Mouse (Mus musculus): ENCODE data around the gene Fchsd2. TPM values are rescaled to one million over a fixed set of nuclear protein-coding genes. Genes with fewer than 3 reads are reported as not detected.

Fchsd2 gene
- total RNA-seq (2021) = 100 to 1,000 TPM; 107 to 122 TPM

- intact Hi-C loops (cut with DNase I) = no loop called here
- DNase-seq = peak; percentile 29
These were observed at the start of gene Fchsd2 for GRCm38 (mm10) chr7:101092618-101093017. Fchsd2 (plus strand) TSS chr7:101092863.

GRCm38 (mm10) chr7:101043846-101044541 lies 48.7 kb upstream of the Fchsd2 start:
- no peak for DNase-seq
- intact Hi-C loops (cut with DNase I) = no loop called here

- intact Hi-C loops (cut with DNase I) = no loop called here
- DNase-seq = no peak
These were observed 44.4 kb upstream of the Fchsd2 start for GRCm38 (mm10) chr7:101048247-101048646.

- intact Hi-C loops (cut with DNase I) = loop anchor here (5.0 kb wide), 2 partner anchors 57 to 142 kb away; no protein-coding TSS in a partner anchor
- no peak for DNase-seq
These were observed 43.2 kb upstream of the Fchsd2 start for GRCm38 (mm10) chr7:101049326-101050087.

GRCm38 (mm10) chr7:101050724-101051550 lies 41.7 kb upstream of the Fchsd2 start:
- no peak for DNase-seq
- intact Hi-C loops (cut with DNase I) = loop anchor here (5.0 kb wide), 2 partner anchors 59 to 144 kb away; no protein-coding TSS in a partner anchor

- DNase-seq = peak; percentile 38
- intact Hi-C loops (cut with DNase I) = loop anchor here (5.0 kb wide), 2 partner anchors 59 to 144 kb away; no protein-coding TSS in a partner anchor
These were observed 41.0 kb upstream of the Fchsd2 start for GRCm38 (mm10) chr7:101051551-101052221.

- intact Hi-C loops (cut with DNase I) = loop anchor here (5.0 kb wide), 2 partner anchors 61 to 146 kb away; no protein-coding TSS in a partner anchor
- DNase-seq = no peak
These were observed 39.5 kb upstream of the Fchsd2 start for GRCm38 (mm10) chr7:101053136-101053535.

- intact Hi-C loops (cut with DNase I) = no loop called here
- DNase-seq = no peak
These were observed 35.4 kb upstream of the Fchsd2 start for GRCm38 (mm10) chr7:101057309-101057708.

- no peak for DNase-seq
- intact Hi-C loops (cut with DNase I) = no loop called here
These were observed 33.5 kb upstream of the Fchsd2 start for GRCm38 (mm10) chr7:101059188-101059587.

- intact Hi-C loops (cut with DNase I) = loop anchor here (2.0 to 5.0 kb wide), 4 partner anchors 172 to 314 kb away; no protein-coding TSS in a partner anchor
These were observed 32.2 kb upstream of the Fchsd2 start for GRCm38 (mm10) chr7:101060476-101060875.

GRCm38 (mm10) chr7:101061381-101061780 lies 31.3 kb upstream of the Fchsd2 start:
- intact Hi-C loops (cut with DNase I) = loop anchor here (2.0 to 5.0 kb wide), 4 partner anchors 171 to 313 kb away; no protein-coding TSS in a partner anchor
- peak; percentile 89 for DNase-seq

More at GRCm38 (mm10) chr7:101060476-101060875, 32.2 kb upstream of the Fchsd2 start:
- DNase-seq = no peak

GRCm38 (mm10) chr7:101062246-101062645 lies 30.4 kb upstream of the Fchsd2 start:
- peak; percentile 36 for DNase-seq
- intact Hi-C loops (cut with DNase I) = loop anchor here (5.0 kb wide), 3 partner anchors 170 to 225 kb away; no protein-coding TSS in a partner anchor

GRCm38 (mm10) chr7:101063523-101063922 lies 29.1 kb upstream of the Fchsd2 start:
- intact Hi-C loops (cut with DNase I) = loop anchor here (5.0 kb wide), 3 partner anchors 169 to 224 kb away; no protein-coding TSS in a partner anchor
- no peak for DNase-seq

GRCm38 (mm10) chr7:101064697-101065688 lies 27.7 kb upstream of the Fchsd2 start:
- intact Hi-C loops (cut with DNase I) = loop anchor here (5.0 kb wide), 3 partner anchors 167 to 222 kb away; no protein-coding TSS in a partner anchor
- DNase-seq = no peak

GRCm38 (mm10) chr7:101066009-101066408 lies 26.7 kb upstream of the Fchsd2 start:
- intact Hi-C loops (cut with DNase I) = no loop called here
- DNase-seq = no peak

- intact Hi-C loops (cut with DNase I) = no loop called here
- DNase-seq = no peak
These were observed 25.9 kb upstream of the Fchsd2 start for GRCm38 (mm10) chr7:101066650-101067346.

- intact Hi-C loops (cut with DNase I) = no loop called here
- DNase-seq = no peak
These were observed 25.1 kb upstream of the Fchsd2 start for GRCm38 (mm10) chr7:101067521-101067920.

GRCm38 (mm10) chr7:101069271-101069670 lies 23.4 kb upstream of the Fchsd2 start:
- no peak for DNase-seq
- intact Hi-C loops (cut with DNase I) = no loop called here

Data from left cerebral cortex, postnatal 4 days (tissue).